In genomic region chr2:32363376-32364106, GRCm38 (mm10) we compare ENCODE assay signal across 8 mouse cellular contexts. TPM values are rescaled to one million over a fixed set of nuclear protein-coding genes. Genes with fewer than 3 reads are reported as not detected.
DNase-seq lines count a peak whose midpoint lies in the region; ATAC-seq and TF ChIP-seq lines count a peak whose summit lies in the region.

No protein-coding gene starts in this region.

- TF ChIP-seq POLR2A in cortical plate, adult 2 months (IDR thresholded peaks at IDR 0.05; ENCODE audit: extremely low read depth, insufficient read depth, low read length): 0 out of 2 replicates have a peak, but pooled peaks have one; percentile 16
- peak; percentile 15 for TF ChIP-seq POLR2A in myocyte (IDR thresholded peaks at IDR 0.05; ENCODE audit: insufficient read length, low read depth)

- H3ac ChIP-seq in myocyte (ENCODE audit: control insufficient read depth, insufficient read length): peak overlapping the region; percentile 32

- peak; percentile 52 for ATAC-seq in liver, embryonic 13.5 days (ENCODE audit: low read depth)

- peak overlapping the region; percentile 26; the same call in 1 of the 2 replicates for H3K27ac ChIP-seq in cortical plate, adult 2 months (ENCODE audit: insufficient read depth, low read length)
- peak overlapping the region; percentile 94 for H3K27ac ChIP-seq in hindbrain, embryonic 10.5 days
- peak overlapping the region; percentile 94 for H3K27ac ChIP-seq in liver, embryonic 13.5 days

- H3K36me3 ChIP-seq in hindbrain, embryonic 10.5 days: peaks cover 46% of the 10 kb centered on the region
- H3K36me3 ChIP-seq in liver, embryonic 13.5 days: peaks cover 31% of the 10 kb centered on the region
- H3K36me3 ChIP-seq in myocyte (ENCODE audit: control insufficient read depth, insufficient read depth): peaks cover 12% of the 10 kb centered on the region

- H3K4me1 ChIP-seq in cortical plate, adult 2 months (ENCODE audit: control insufficient read depth, insufficient read depth, low read length): no peaks in the 10 kb centered on the region
- peaks cover 33% of the 10 kb centered on the region for H3K4me1 ChIP-seq in hindbrain, embryonic 10.5 days (replicated peaks)
- peaks cover 38% of the 10 kb centered on the region for H3K4me1 ChIP-seq in liver, embryonic 13.5 days (replicated peaks)

- DNase-seq in spleen, postnatal 36 days (ENCODE audit: low spot score in 2 of 2): peak; percentile 30 to 48
- DNase-seq in spleen, adult 12 weeks (ENCODE audit: low spot score): no peak
- no peak for DNase-seq in hindbrain, embryonic 10.5 days (ENCODE audit: low spot score)
- DNase-seq in liver, embryonic 13.5 days: peak; percentile 55
- no peak for DNase-seq in right cerebral cortex, postnatal 4 days
- DNase-seq in retina, embryonic 14.5 days (ENCODE audit: low spot score): no peak

- peak overlapping the region; percentile 69 for H3K4me3 ChIP-seq in cortical plate, adult 2 months (ENCODE audit: insufficient read depth, low read length)
- peak overlapping the region; percentile 93 for H3K4me3 ChIP-seq in hindbrain, embryonic 10.5 days
- H3K4me3 ChIP-seq in liver, embryonic 13.5 days (replicated peaks): peak overlapping the region; percentile 84
- H3K4me3 ChIP-seq in myocyte: peak overlapping the region; percentile 92

- H3K79me2 ChIP-seq in myocyte (ENCODE audit: control insufficient read depth, insufficient read depth): peaks cover 5% of the 10 kb centered on the region

- H3K4me2 ChIP-seq in liver, embryonic 13.5 days: peak overlapping the region; percentile 93
- peak overlapping the region; percentile 85 for H3K4me2 ChIP-seq in myocyte (ENCODE audit: low read depth)

- H3K9me3 ChIP-seq in hindbrain, embryonic 10.5 days: no peaks in the 10 kb centered on the region
- H3K9me3 ChIP-seq in liver, embryonic 13.5 days (replicated peaks): no peaks in the 10 kb centered on the region

- H3K27me3 ChIP-seq in hindbrain, embryonic 10.5 days (ENCODE audit: insufficient read depth, poor library complexity, severe bottlenecking): peaks cover 14% of the 10 kb centered on the region
- H3K27me3 ChIP-seq in liver, embryonic 13.5 days: 0 out of 2 replicates have a peak, but pooled peaks cover 2% of the 10 kb centered on the region
- H3K27me3 ChIP-seq in myocyte (ENCODE audit: control insufficient read depth, insufficient read depth, insufficient read length): no peaks in the 10 kb centered on the region

- TF ChIP-seq CTCF in cortical plate, adult 2 months (IDR thresholded peaks at IDR 0.05; ENCODE audit: extremely low read depth, insufficient read depth, low read length): no peak

- peak overlapping the region; percentile 89 for H3K9ac ChIP-seq in liver, embryonic 13.5 days

- 13% methylated on average over 19 of the region's 19 CpGs for WGBS in hindbrain, embryonic 10.5 days
- WGBS in liver, embryonic 13.5 days (ENCODE audit: insufficient replicate concordance): 7% methylated on average over 19 of the region's 19 CpGs

TF ChIP-seq in myocyte, 11 proteins besides CTCF, POLR2A, EP300 and RAD21:
- TF ChIP-seq MYOD1 (IDR thresholded peaks at IDR 0.05; ENCODE audit: control insufficient read depth in 1 of 3, insufficient read length in 2 of 3, low read depth in 2 of 3): peak in 1 of 3 experiments; percentile 56
- TF ChIP-seq MAX (IDR thresholded peaks at IDR 0.05; ENCODE audit: low read depth): no peak
- TF ChIP-seq MYOG (IDR thresholded peaks at IDR 0.05; ENCODE audit: control insufficient read depth in 1 of 3, insufficient read depth in 1 of 3, insufficient read length in 2 of 3, low read depth in 2 of 3): peak in 2 of 3 experiments; percentile 30 to 59
- no peak for TF ChIP-seq CEBPB (IDR thresholded peaks at IDR 0.05; ENCODE audit: insufficient read depth, poor library complexity, severe bottlenecking)
- no peak for TF ChIP-seq E2F4 (IDR thresholded peaks at IDR 0.05; ENCODE audit: insufficient read depth)
- peak; percentile 32 for TF ChIP-seq USF1 (IDR thresholded peaks at IDR 0.05; ENCODE audit: low read depth)
- TF ChIP-seq TCF12 (IDR thresholded peaks at IDR 0.05; ENCODE audit: insufficient read depth, poor library complexity, severe bottlenecking): no peak
- no peak for TF ChIP-seq POLR2AphosphoS2 (IDR thresholded peaks at IDR 0.05; ENCODE audit: insufficient read length, low read depth)

RNA-seq across cellular contexts. Expression of gene Dnm1, which starts 10.4 kb away (rescaled TPM):
- polyA plus RNA-seq in cortical plate, adult 2 months (2012; rRNA removed): 1,325 and 1,395 TPM in 2 replicates
- 12.3 and 17.0 TPM in 2 replicates for polyA plus RNA-seq in hindbrain, embryonic 10.5 days (2016; fragmentation: Nextera tagmentation; extraction: Ambion mirVana)
- 0.65 and 0.81 TPM in 2 replicates for polyA plus RNA-seq in liver, embryonic 13.5 days (2015; fragmentation: Nextera tagmentation; extraction: Ambion mirVana)
- 44.0 TPM for polyA plus RNA-seq in myocyte (2012; fragmentation: generic; extraction: Trizol)

RNA-seq across cellular contexts. Expression of gene Ciz1, which starts 11.4 kb away (rescaled TPM):
- polyA plus RNA-seq in cortical plate, adult 2 months (2012; rRNA removed): 171 and 184 TPM in 2 replicates
- polyA plus RNA-seq in hindbrain, embryonic 10.5 days (2016; fragmentation: Nextera tagmentation; extraction: Ambion mirVana): 56.3 and 69.4 TPM in 2 replicates
- polyA plus RNA-seq in liver, embryonic 13.5 days (2015; fragmentation: Nextera tagmentation; extraction: Ambion mirVana): 14.8 and 21.1 TPM in 2 replicates
- 54.2 TPM for polyA plus RNA-seq in myocyte (2012; fragmentation: generic; extraction: Trizol)

RNA-seq across cellular contexts. Expression of gene 1110008P14Rik, which starts 18.2 kb away (rescaled TPM):
- polyA plus RNA-seq in cortical plate, adult 2 months (2012; rRNA removed): 931 and 1,007 TPM in 2 replicates
- 41.4 and 66.7 TPM in 2 replicates for polyA plus RNA-seq in hindbrain, embryonic 10.5 days (2016; fragmentation: Nextera tagmentation; extraction: Ambion mirVana)
- 35.3 and 39.2 TPM in 2 replicates for polyA plus RNA-seq in liver, embryonic 13.5 days (2015; fragmentation: Nextera tagmentation; extraction: Ambion mirVana)
- 153 TPM for polyA plus RNA-seq in myocyte (2012; fragmentation: generic; extraction: Trizol)

RNA-seq across cellular contexts. Expression of gene Lcn2, which starts 24.5 kb away (rescaled TPM):
- polyA plus RNA-seq in cortical plate, adult 2 months (2012; rRNA removed): 0.25 and 0.58 TPM in 2 replicates
- not detected in 2 replicates for polyA plus RNA-seq in hindbrain, embryonic 10.5 days (2016; fragmentation: Nextera tagmentation; extraction: Ambion mirVana)
- polyA plus RNA-seq in liver, embryonic 13.5 days (2015; fragmentation: Nextera tagmentation; extraction: Ambion mirVana): 18.0 and 22.8 TPM in 2 replicates
- polyA plus RNA-seq in myocyte (2012; fragmentation: generic; extraction: Trizol): 0.02 TPM

RNA-seq across cellular contexts. Expression of gene Ptges2, which starts 32.2 kb away (rescaled TPM):
- polyA plus RNA-seq in cortical plate, adult 2 months (2012; rRNA removed): 57.9 and 63.4 TPM in 2 replicates
- 26.3 and 32.3 TPM in 2 replicates for polyA plus RNA-seq in hindbrain, embryonic 10.5 days (2016; fragmentation: Nextera tagmentation; extraction: Ambion mirVana)
- polyA plus RNA-seq in liver, embryonic 13.5 days (2015; fragmentation: Nextera tagmentation; extraction: Ambion mirVana): 14.1 and 15.5 TPM in 2 replicates
- 50.6 TPM for polyA plus RNA-seq in myocyte (2012; fragmentation: generic; extraction: Trizol)

Comparison
In these comparisons a context has a peak if more than half of its experiments do, and no peak if none do; other contexts are left out.
1. DNase-seq: peak in spleen, postnatal 36 days (2 of 2) and liver, embryonic 13.5 days (single experiment); none in spleen, adult 12 weeks (single experiment), hindbrain, embryonic 10.5 days (single experiment), right cerebral cortex, postnatal 4 days (single experiment) and retina, embryonic 14.5 days (single experiment).
2. H3K27ac ChIP-seq: peak in every context shown above with its lines; median percentile 94 in hindbrain, embryonic 10.5 days; 94 in liver, embryonic 13.5 days; 26 in cortical plate, adult 2 months.
3. RNA of gene Dnm1, which starts 10.4 kb away (polyA plus RNA-seq): 1,325 to 1,395 TPM in cortical plate, adult 2 months; 44.0 TPM in myocyte (single experiment), 12.3 to 17.0 TPM in hindbrain, embryonic 10.5 days and 0.65 to 0.81 TPM in liver, embryonic 13.5 days; every median in the first group is over 10 times any median in the second.
4. Peak in every context shown above with its lines, with median percentiles within 50 percentile points of each other: H3K4me3 ChIP-seq.